Mouse (Mus musculus) forebrain, postnatal 0 days (tissue): ENCODE data around the gene Dnajc17. TPM values are rescaled to one million over a fixed set of nuclear protein-coding genes. Genes with fewer than 3 reads are reported as not detected.

ENCODE experiments used
- ATAC-seq: fragments of 200-750 bp; cut with Nextera tagmentation; 2 replicates; pipeline ENCODE4 v1.8.0; 2017; ENCODE audit warnings: mild to moderate bottlenecking, moderate library complexity
- DNase-seq: peaks from one replicate; pipeline ENCODE4 v3.0.0-alpha.2; 2015
- H3K27ac ChIP-seq: fragments of 300-500 bp; sonication (generic); 2 replicates; pipeline ENCODE4 v1.5.1; 2014; ENCODE audit warnings: low read depth, mild to moderate bottlenecking, antibody characterized with exemption, low read length, moderate library complexity, mixed read lengths
- H3K27me3 ChIP-seq: fragments of 300-500 bp; sonication (generic); 2 replicates; pipeline ENCODE4 v1.6.1; 2014; ENCODE audit warnings: mild to moderate bottlenecking, low read length, mixed read lengths; ENCODE audit not compliant: insufficient read depth
- H3K36me3 ChIP-seq: fragments of 300-500 bp; sonication (generic); 2 replicates; pipeline ENCODE4 v1.6.1; 2014; ENCODE audit warnings: mild to moderate bottlenecking, moderate library complexity; ENCODE audit not compliant: insufficient read depth
- H3K4me1 ChIP-seq: fragments of 300-500 bp; sonication (generic); 2 replicates; pipeline ENCODE4 v1.6.1; 2014; ENCODE audit warnings: antibody characterized with exemption; ENCODE audit not compliant: insufficient read depth
- H3K4me2 ChIP-seq: fragments of 300-500 bp; sonication (generic); 2 replicates; pipeline ENCODE4 v1.6.1; 2014; ENCODE audit warnings: low read depth, mild to moderate bottlenecking, moderate library complexity
- H3K4me3 ChIP-seq: fragments of 300-500 bp; sonication (generic); 2 replicates; pipeline ENCODE4 v1.5.1; 2014; ENCODE audit warnings: low read depth, low read length, mixed read lengths
- H3K9ac ChIP-seq: fragments of 300-500 bp; sonication (generic); 2 replicates; pipeline ENCODE4 v1.6.1; 2014; ENCODE audit warnings: mild to moderate bottlenecking
- H3K9me3 ChIP-seq: fragments of 300-500 bp; sonication (generic); 2 replicates; pipeline ENCODE4 v1.6.1; 2016; ENCODE audit warnings: low read length
- CTCF ChIP-seq: sonication (generic); IDR thresholded peaks from 2 replicates; pipeline ENCODE4 v1.5.1; 2016; ENCODE audit warnings: antibody characterized with exemption, control low read depth, low read depth
- WGBS: fragments of 180-500 bp; shearing (Covaris S2); extraction: QIAGEN DNeasy Blood & Tissue Kit; methylation state at CpG from one replicate; pipeline ENCODE4 v1.1.7; 2014; 5-methylcytosine and 5-hydroxymethylcytosine counted together
- polyA plus RNA-seq: library from polyadenylated mRNA; unstranded; fragments of >200 nt; fragmentation: Nextera tagmentation; extraction: Ambion mirVana; gene quantifications from 2 replicates; pipeline ENCODE4 v1.2.1, GENCODE M21; 2015
- total RNA-seq: library from RNA; depleted of rRNA; stranded (reverse); fragments of >200 nt; gene quantifications from 2 replicates; pipeline ENCODE4 v1.2.3, GENCODE M21; 2014

Gene Dnajc17
- total and polyA plus RNA-seq, 2 experiments from 2014 or later, result 25.2 to 41.9 TPM

- no peak for TF ChIP-seq CTCF
- Histone ChIP-seq H3K9me3 (no peaks in the 10 kb centered on the region), H3K4me1 (no peaks in the 10 kb centered on the region), H3K9ac (no peak overlapping the region), H3K27ac (no peak overlapping the region), H3K4me2 (no peak overlapping the region), H3K27me3 (no peaks in the 10 kb centered on the region), H3K36me3 (peaks cover 25% of the 10 kb centered on the region), H3K4me3 (no peak overlapping the region)
- 85% methylated on average over 7 of the region's 7 CpGs for WGBS
- no peak for ATAC-seq
- no peak for DNase-seq
These were observed 36.1 kb downstream of the Dnajc17 start for GRCm38 (mm10) chr2:119172446-119172845.

- H3K9me3 ChIP-seq, result no peaks in the 10 kb centered on the region
- H3K27ac ChIP-seq, result no peak overlapping the region
- DNase-seq (no peak), ATAC-seq (no peak)
- H3K4me3 ChIP-seq, result no peak overlapping the region
- no peak overlapping the region for H3K9ac ChIP-seq
- no peaks in the 10 kb centered on the region for H3K27me3 ChIP-seq
- no peaks in the 10 kb centered on the region for H3K4me1 ChIP-seq
- TF ChIP-seq CTCF, result no peak
- H3K4me2 ChIP-seq, result no peak overlapping the region
- 77% methylated on average over 8 of the region's 8 CpGs for WGBS
- peaks cover 25% of the 10 kb centered on the region for H3K36me3 ChIP-seq
These were observed 37.0 kb downstream of the Dnajc17 start for GRCm38 (mm10) chr2:119171574-119171973.

- H3K36me3 ChIP-seq, result peaks cover 19% of the 10 kb centered on the region
- ATAC-seq (no peak), DNase-seq (no peak)
- H3K9me3 ChIP-seq, result no peaks in the 10 kb centered on the region
- no peaks in the 10 kb centered on the region for H3K4me1 ChIP-seq
- 80% methylated on average over 2 of the region's 2 CpGs for WGBS
- no peaks in the 10 kb centered on the region for H3K27me3 ChIP-seq
- H3K4me2 ChIP-seq, result no peak overlapping the region
- no peak for TF ChIP-seq CTCF
- no peak overlapping the region for H3K27ac ChIP-seq
- H3K4me3 ChIP-seq, result no peak overlapping the region
- H3K9ac ChIP-seq, result no peak overlapping the region
These were observed 38.3 kb downstream of the Dnajc17 start for GRCm38 (mm10) chr2:119170282-119170681.

- ATAC-seq (peak; percentile 11; the same call in 1 of the 2 replicates), DNase-seq (no peak)
- Histone ChIP-seq H3K4me2 (peak overlapping the region; percentile 100), H3K36me3 (peaks cover 11% of the 10 kb centered on the region; the same call in 1 of the 2 replicates), H3K4me1 (no peaks in the 10 kb centered on the region), H3K27me3 (no peaks in the 10 kb centered on the region), H3K9me3 (no peaks in the 10 kb centered on the region), H3K4me3 (peak overlapping the region; percentile 53), H3K27ac (no peak overlapping the region), H3K9ac (peak overlapping the region; percentile 14; the same call in 1 of the 2 replicates)
- 5% methylated on average over 26 of the region's 26 CpGs for WGBS
- no peak for TF ChIP-seq CTCF
These were observed 40.7 kb downstream of the Dnajc17 start for GRCm38 (mm10) chr2:119167866-119168256.

GRCm38 (mm10) chr2:119166901-119167865, 41.4 kb downstream of the Dnajc17 start, which contains the start of gene Gchfr:
TSS of gene Gchfr (plus strand) at chr2:119167773.
- under 1% methylated on average over 60 of the region's 60 CpGs for WGBS
- no peaks in the 10 kb centered on the region for H3K4me1 ChIP-seq

GRCm38 (mm10) chr2:119165401-119165800, 43.2 kb downstream of the Dnajc17 start:
- Histone ChIP-seq H3K4me1 (no peaks in the 10 kb centered on the region), H3K4me2 (no peak overlapping the region), H3K27me3 (no peaks in the 10 kb centered on the region), H3K4me3 (no peak overlapping the region), H3K9me3 (no peaks in the 10 kb centered on the region), H3K9ac (no peak overlapping the region), H3K27ac (no peak overlapping the region), H3K36me3 (no peaks in the 10 kb centered on the region)
- TF ChIP-seq CTCF, result no peak
- ATAC-seq, result no peak
- no peak for DNase-seq

More at GRCm38 (mm10) chr2:119166901-119167865, 41.4 kb downstream of the Dnajc17 start, which contains the start of gene Gchfr:
- Histone ChIP-seq H3K9ac (peak within 1 kb of the TSS; percentile 14), H3K9me3 (no peaks in the 10 kb centered on the region), H3K4me2 (peak within 1 kb of the TSS; percentile 100), H3K27me3 (no peaks in the 10 kb centered on the region), H3K36me3 (peaks cover 7% of the 10 kb centered on the region; the same call in 1 of the 2 replicates), H3K4me3 (peak within 1 kb of the TSS; percentile 53), H3K27ac (no peak within 1 kb of the TSS)
- peak; percentile 70 for DNase-seq
- no peak for TF ChIP-seq CTCF
- ATAC-seq, result peak; percentile 65

- Histone ChIP-seq H3K27me3 (no peaks in the 10 kb centered on the region), H3K4me2 (no peak overlapping the region), H3K9me3 (no peaks in the 10 kb centered on the region), H3K4me1 (no peaks in the 10 kb centered on the region), H3K9ac (no peak overlapping the region), H3K27ac (no peak overlapping the region), H3K4me3 (no peak overlapping the region), H3K36me3 (no peaks in the 10 kb centered on the region)
- TF ChIP-seq CTCF, result no peak
- no peak for ATAC-seq
- no peak for DNase-seq
- WGBS, result 92% methylated on average over 4 of the region's 4 CpGs
These were observed 44.6 kb downstream of the Dnajc17 start for GRCm38 (mm10) chr2:119163999-119164398.
